Mouse (Mus musculus) left cerebral cortex, postnatal 25 days (tissue): ENCODE results near the gene Robo1. TPM values are rescaled to one million over a fixed set of nuclear protein-coding genes. Genes with fewer than 3 reads are reported as not detected.
"Not testable (repeated sequence)": the region's sequence is repeated elsewhere in the genome, so short reads cannot be mapped to it uniquely, and the experiment has no call there.

ENCODE experiments used
- DNase-seq, 2 experiments: peaks; one replicate each; pipeline ENCODE4 v3.0.0; 2022; ENCODE audit warnings: low spot score in 2 of 2, mixed read lengths in 1 of 2
- intact Hi-C: fragments of 180-260 bp; cut with DNase I; formaldehyde crosslinking; loops from one replicate; pipeline ENCODE4 v1.15.1; 2025
- total RNA-seq, 2 experiments: library from RNA; stranded (reverse); gene quantifications; 2 replicates each; pipeline ENCODE4 v1.2.3; 2021

Robo1 gene
- total RNA-seq, 2 experiments from 2014 or later, result 50.2 to 66.3 TPM

DNA sequence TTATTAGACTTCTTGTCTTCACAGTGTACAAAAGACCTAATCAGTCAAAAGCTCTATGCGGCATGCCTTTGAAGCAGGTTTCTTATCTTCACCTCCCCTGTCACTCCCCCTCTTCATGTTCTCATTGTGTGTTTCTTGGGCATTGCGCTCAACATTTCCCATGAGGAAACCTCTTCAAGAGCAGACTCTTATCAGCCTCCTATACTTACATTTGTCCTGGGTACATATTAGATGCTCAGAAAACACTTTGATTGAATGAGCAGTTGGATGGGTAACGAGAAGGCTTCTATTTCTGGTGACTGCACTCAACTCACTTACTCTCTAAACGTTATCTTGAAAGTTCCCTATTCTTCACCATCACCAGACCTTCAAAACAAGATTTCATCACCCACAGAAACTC is 114.3 kb downstream of the Robo1 start:
- intact Hi-C loops, result no loop called here
- no peak for DNase-seq

DNA sequence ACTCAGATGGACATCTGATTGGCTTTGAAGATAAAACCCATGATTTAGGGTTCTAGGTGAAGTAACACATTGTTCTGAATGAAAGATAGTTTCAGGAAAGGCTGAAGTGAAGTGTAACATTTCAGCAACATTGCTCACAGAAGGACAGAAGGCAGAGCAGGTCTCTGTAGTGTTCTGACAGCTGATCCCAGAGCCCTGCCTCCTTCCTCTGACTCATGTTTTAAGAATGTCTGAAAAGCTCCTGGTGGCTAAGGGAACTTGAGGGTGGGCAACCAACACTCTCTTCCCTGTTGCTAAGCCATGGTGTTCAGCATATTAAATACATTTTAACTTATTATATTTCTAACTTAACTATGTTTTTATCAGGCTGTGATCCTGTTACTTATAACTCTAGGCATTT is 126.3 kb downstream of the Robo1 start:
- DNase-seq, result no peak
- intact Hi-C loops, result no loop called here

GRCm38 (mm10) chr16:72444428-72445135 is 136.5 kb downstream of the Robo1 start:
- intact Hi-C loops, result no loop called here
- no peak for DNase-seq

DNA sequence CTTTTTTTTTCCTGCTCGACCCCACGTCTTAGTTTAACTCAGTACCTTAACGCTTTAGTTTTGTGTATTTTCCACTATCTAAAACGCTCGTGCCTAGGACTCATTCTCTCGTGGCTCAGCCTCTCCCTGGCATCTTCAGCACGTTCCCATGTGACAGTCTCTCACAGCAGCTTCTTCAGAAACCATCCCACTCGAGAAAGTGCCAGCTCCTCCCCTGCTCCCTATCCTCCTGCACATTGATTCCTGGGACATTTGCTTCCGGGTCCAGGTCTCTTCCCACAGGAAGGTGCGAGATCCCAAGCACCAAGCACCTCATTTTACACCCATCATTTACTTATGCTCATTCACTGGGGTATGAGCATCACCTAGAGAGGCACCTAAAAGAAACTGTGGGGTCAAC is 150.0 kb downstream of the Robo1 start:
- peak in 1 of 2 experiments; percentile 40 for DNase-seq
- intact Hi-C loops, result no loop called here

- intact Hi-C loops, result no loop called here
- no peak for DNase-seq
Measured at GRCm38 (mm10) chr16:72458576-72458975, 150.5 kb downstream of the Robo1 start.

- intact Hi-C loops, result no loop called here
- DNase-seq, result no peak
Measured at GRCm38 (mm10) chr16:72465696-72466095, 157.6 kb downstream of the Robo1 start.

DNA sequence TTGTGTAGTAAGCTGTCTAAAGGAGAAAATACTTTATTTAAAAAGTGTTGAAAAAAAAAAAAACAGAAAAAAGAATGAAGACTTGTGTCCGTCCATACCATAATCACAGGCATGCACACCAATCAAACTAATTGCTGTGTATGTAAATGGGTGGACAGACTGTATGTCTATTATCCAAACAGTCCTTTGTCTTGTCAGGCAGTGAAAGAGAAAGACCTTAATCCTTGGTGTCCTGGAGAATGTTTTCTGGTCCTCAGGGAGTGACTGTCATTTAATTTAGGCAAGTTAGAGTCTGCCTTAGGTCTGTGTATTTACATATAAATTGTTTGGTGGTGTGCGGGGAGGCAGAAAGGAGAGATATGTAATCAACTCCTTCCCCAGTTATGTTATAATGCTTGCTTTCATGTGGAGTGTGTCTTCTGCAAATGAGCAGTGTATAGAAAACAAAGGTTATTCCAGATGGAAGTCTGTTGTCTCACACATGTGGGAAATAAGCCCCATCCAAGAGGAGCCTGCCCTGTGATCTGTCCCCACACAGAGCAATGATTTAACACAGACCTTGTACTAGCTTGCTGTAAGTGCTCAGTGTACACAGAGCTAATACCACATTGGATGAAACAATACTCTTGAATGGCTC is 162.0 kb downstream of the Robo1 start:
- no peak for DNase-seq
- intact Hi-C loops, result no loop called here

DNA sequence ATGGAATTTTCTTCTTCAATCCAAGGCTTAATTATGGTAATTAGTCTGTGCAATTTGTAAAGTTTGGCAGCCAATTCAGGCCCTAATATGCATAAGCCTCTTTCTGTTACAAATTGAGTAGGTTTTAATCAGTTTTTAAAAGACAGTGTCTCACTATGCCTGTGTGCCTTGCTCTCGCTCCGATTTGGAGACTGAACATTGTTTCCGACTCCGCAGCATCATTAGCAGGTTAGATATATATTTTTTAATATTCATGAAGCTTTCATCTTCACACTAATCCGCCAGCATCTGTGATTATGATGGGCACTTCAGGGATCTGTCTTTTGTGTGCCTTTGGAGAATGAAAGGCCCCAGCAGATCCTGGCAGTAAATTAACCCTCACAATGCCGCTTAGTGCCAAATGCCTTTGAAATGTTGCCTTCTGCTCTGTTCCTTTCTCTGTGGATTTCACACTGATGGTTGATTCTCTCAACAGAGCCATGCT is 202.7 kb downstream of the Robo1 start:
- peak in 1 of 2 experiments; percentile 23 for DNase-seq
- intact Hi-C loops, result no loop called here

GRCm38 (mm10) chr16:72531337-72531736 is 223.2 kb downstream of the Robo1 start:
- no peak for DNase-seq
- intact Hi-C loops, result no loop called here

GRCm38 (mm10) chr16:72533900-72534571 is 225.9 kb downstream of the Robo1 start:
- no peak for DNase-seq
- intact Hi-C loops, result no loop called here

DNA sequence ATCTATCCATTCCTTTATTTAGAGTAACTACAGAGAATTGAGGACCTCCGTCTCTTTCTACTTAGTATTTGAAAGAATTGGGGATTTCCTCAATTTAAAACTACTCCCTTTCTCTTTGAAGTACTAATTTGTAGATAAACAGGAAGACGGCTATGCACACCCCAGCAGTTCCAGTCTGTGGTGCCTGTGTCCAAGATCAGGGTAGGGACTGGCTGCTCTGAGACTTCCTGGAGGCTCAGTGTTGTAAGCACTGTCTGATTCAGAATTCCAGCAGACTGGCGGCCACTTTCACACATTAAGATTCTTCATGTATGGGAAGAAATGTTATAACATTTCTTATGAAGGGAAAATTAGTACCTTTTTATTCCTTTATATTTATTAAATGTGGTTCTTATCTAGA is 230.1 kb downstream of the Robo1 start:
- intact Hi-C loops, result no loop called here
- DNase-seq, result no peak

- DNase-seq, result peak in 1 of 2 experiments; percentile 18
- intact Hi-C loops, result no loop called here
Measured at GRCm38 (mm10) chr16:72543928-72544327, 235.8 kb downstream of the Robo1 start.

GRCm38 (mm10) chr16:72544950-72545349 is 236.8 kb downstream of the Robo1 start:
- intact Hi-C loops, result no loop called here
- DNase-seq, result no peak

- no peak for DNase-seq
- intact Hi-C loops, result no loop called here
Measured at GRCm38 (mm10) chr16:72551672-72552243, 243.7 kb downstream of the Robo1 start.

- no peak for DNase-seq
- intact Hi-C loops, result no loop called here
Measured at GRCm38 (mm10) chr16:72553713-72554112, 245.6 kb downstream of the Robo1 start.

- intact Hi-C loops, DNase-seq: not testable (repeated sequence)
Measured at GRCm38 (mm10) chr16:72562149-72562548, 254.0 kb downstream of the Robo1 start.

GRCm38 (mm10) chr16:72563196-72563963 is 255.3 kb downstream of the Robo1 start:
- intact Hi-C loops, result no loop called here
- DNase-seq, result no peak

DNA sequence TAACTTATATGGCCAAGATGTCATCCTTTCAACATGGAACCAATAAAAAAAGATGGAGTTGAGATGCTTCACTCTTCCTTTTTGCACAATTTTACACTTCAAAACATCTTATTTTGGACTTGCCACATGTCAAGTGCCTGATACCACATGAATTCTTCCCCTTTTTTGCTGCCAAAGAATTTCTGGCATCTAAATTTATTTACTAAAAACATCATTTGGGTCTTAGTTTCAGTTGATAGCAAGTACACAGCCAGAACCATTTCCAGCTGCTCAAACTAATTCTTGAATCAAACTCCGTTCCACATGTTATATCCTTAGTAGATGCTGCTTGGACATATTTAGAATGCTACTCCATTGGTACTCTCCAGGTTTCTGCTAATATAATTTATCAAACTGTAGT is 267.1 kb downstream of the Robo1 start:
- intact Hi-C loops, result no loop called here
- DNase-seq, result no peak

DNA sequence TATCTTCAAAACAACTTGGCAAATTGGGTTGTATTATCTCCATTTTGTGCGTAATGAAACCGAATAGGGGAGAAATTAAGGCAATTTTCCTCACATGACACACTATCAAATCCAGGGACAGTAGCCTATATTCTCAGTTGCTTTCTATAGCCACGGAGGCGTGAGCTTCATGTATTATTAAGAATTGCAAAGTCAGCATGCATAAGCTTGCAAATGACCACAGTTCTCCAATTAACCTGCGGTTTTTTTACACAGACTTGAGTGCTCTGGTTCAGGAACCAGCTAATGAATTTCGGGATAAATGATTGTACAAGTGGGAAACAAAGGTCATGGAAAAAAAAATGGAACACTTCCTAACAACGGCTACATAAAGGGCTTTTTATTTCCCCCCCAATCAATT is 268.9 kb downstream of the Robo1 start:
- no peak for DNase-seq
- intact Hi-C loops, result no loop called here
